Mouse (Mus musculus) lung, postnatal 0 days (tissue): ENCODE measurements at regions not wholly inside any gene's neighbourhood (a gene's known extent, or its start where the extent isn't known, plus 50 kb on each side); places are given as distances from the start of the nearest gene placed in this dataset.

Experiments used
- CTCF ChIP-seq: IDR thresholded peaks from 2 replicates; pipeline ENCODE4 v1.5.1; 2016; ENCODE audit warnings: antibody characterized with exemption, mild to moderate bottlenecking
- EP300 ChIP-seq: IDR thresholded peaks from 2 replicates; pipeline ENCODE4 v1.6.1; 2016; ENCODE audit warnings: antibody characterized with exemption, mild to moderate bottlenecking, control low read depth

GRCm38 (mm10) chr2:118042380-118043055 lies 69.2 kb upstream of the Thbs1 start:
- TF ChIP-seq CTCF, result no peak
- no peak for TF ChIP-seq EP300
